Mouse (Mus musculus): ENCODE data around the gene Esr1.
"Not testable (repeated sequence)": the region's sequence is repeated elsewhere in the genome, so short reads cannot be mapped to it uniquely, and the experiment has no call there.

The Esr1 gene

GRCm38 (mm10) chr10:4611386-4612155 lies at the start of gene Esr1:
Gene Esr1, plus strand, starts transcription at chr10:4611593.
- no peak for DNase-seq

GRCm38 (mm10) chr10:4565148-4565547 lies 46.2 kb upstream of the Esr1 start:
- no peak for DNase-seq

- DNase-seq, result no peak
These were observed 40.6 kb upstream of the Esr1 start for GRCm38 (mm10) chr10:4570778-4571177.

GRCm38 (mm10) chr10:4571304-4571703 lies 40.1 kb upstream of the Esr1 start:
- no peak for DNase-seq

GRCm38 (mm10) chr10:4581905-4582304 lies 29.5 kb upstream of the Esr1 start:
- no peak for DNase-seq

GRCm38 (mm10) chr10:4586691-4587090 lies 24.7 kb upstream of the Esr1 start:
- no peak for DNase-seq

GRCm38 (mm10) chr10:4589576-4589975 lies 21.8 kb upstream of the Esr1 start:
- DNase-seq, result no peak

GRCm38 (mm10) chr10:4590956-4591355 lies 20.4 kb upstream of the Esr1 start:
- DNase-seq, result no peak

GRCm38 (mm10) chr10:4593828-4594227 lies 17.6 kb upstream of the Esr1 start:
- no peak for DNase-seq

GRCm38 (mm10) chr10:4597211-4597610 lies 14.2 kb upstream of the Esr1 start:
- DNase-seq, result no peak

- DNase-seq, result peak; percentile 7
These were observed 13.1 kb upstream of the Esr1 start for GRCm38 (mm10) chr10:4598244-4598842.

- no peak for DNase-seq
These were observed 12.5 kb upstream of the Esr1 start for GRCm38 (mm10) chr10:4598916-4599315.

- no peak for DNase-seq
These were observed 11.8 kb upstream of the Esr1 start for GRCm38 (mm10) chr10:4599591-4599990.

- DNase-seq, result no peak
These were observed 10.5 kb upstream of the Esr1 start for GRCm38 (mm10) chr10:4600796-4601474.

- DNase-seq, result not testable (repeated sequence)
These were observed 9.8 kb upstream of the Esr1 start for GRCm38 (mm10) chr10:4601612-4602011.

- no peak for DNase-seq
These were observed 8.9 kb upstream of the Esr1 start for GRCm38 (mm10) chr10:4602466-4602865.

GRCm38 (mm10) chr10:4604527-4605209 lies 6.7 kb upstream of the Esr1 start:
- no peak for DNase-seq

- no peak for DNase-seq
These were observed 1.2 kb upstream of the Esr1 start for GRCm38 (mm10) chr10:4610234-4610633.

GRCm38 (mm10) chr10:4612313-4613036 lies 1.1 kb downstream of the Esr1 start:
- DNase-seq, result no peak

GRCm38 (mm10) chr10:4618026-4618425 lies 6.6 kb downstream of the Esr1 start:
- no peak for DNase-seq

GRCm38 (mm10) chr10:4618686-4619085 lies 7.3 kb downstream of the Esr1 start:
- no peak for DNase-seq

- DNase-seq, result not testable (repeated sequence)
These were observed 8.0 kb downstream of the Esr1 start for GRCm38 (mm10) chr10:4619426-4619825.
